Comparison of ENCODE assay signal across 11 mouse cellular contexts in the genomic region with DNA sequence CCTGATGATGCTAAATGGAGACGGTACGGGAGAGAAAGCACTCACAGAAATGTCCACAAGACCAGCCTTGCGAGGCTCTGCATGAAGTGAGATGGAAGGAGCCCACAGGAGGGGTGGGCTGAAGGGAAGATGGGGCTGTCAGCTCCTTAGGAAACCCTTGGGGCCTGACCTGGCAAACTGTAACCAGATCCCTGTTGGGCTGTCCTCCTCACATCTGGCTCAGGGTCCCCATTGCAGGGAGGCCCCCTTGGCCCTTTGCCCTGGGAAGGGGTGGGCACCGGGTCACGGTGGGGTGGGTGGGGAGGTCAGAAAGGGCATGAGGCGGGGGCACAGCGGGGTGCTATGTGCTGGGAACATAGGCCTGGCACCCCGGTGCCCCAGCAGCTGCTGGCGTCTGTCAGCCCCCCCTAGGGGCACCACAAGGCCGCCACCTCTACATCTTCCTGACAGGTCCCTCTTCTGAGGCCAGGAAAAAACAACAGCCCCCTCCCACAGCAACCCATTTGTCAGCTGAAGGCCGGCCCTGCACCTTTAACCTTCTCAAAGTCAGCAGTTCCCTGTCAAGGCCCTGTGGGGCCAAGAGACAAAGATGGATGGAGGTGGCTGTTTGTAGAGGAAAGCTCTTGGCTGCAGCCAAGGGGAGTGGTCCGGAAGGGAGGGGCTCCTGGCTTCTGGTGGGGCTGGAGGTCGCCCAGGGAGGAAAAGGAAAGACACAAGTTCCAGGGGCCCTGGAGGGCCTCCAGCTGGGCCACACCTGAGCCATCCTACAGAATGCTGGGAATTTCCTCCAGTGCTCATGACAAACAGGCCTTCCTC. TPM values are rescaled to one million over a fixed set of nuclear protein-coding genes. Genes with fewer than 3 reads are reported as not detected.
A peak's percentile ranks its signal among the peaks of the same experiment; 100 is the strongest.
DNase-seq lines count a peak whose midpoint lies in the region; ATAC-seq lines count a peak whose summit lies in the region.
"Had no signal": no experiment of that assay in that cellular context is flagged by ENCODE, and none has a peak within 500 bp of the region (broad histone marks: within the 10 kb centered on the region; RNA-seq: fewer than 3 reads in every experiment).

No protein-coding gene starts in this region.

- no peak overlapping the region for H3K27ac ChIP-seq in neural tube, embryonic 15.5 days (replicated peaks)
- peak overlapping the region; percentile 22; the same call in 1 of the 2 replicates for H3K27ac ChIP-seq in limb, embryonic 15.5 days

- no peak overlapping the region for H3K4me2 ChIP-seq in neural tube, embryonic 15.5 days
- no peak overlapping the region for H3K4me2 ChIP-seq in limb, embryonic 15.5 days

- H3K4me1 ChIP-seq in neural tube, embryonic 15.5 days: peaks cover 18% of the 10 kb centered on the region
- peaks cover 41% of the 10 kb centered on the region for H3K4me1 ChIP-seq in limb, embryonic 15.5 days

- H3K4me3 ChIP-seq in neural tube, embryonic 15.5 days (replicated peaks): no peak overlapping the region
- H3K4me3 ChIP-seq in limb, embryonic 15.5 days: no peak overlapping the region

- no peak for ATAC-seq in neural tube, embryonic 15.5 days (ENCODE audit: low FRiP score)
- ATAC-seq in limb, embryonic 15.5 days (ENCODE audit: insufficient number of reproducible peaks, low FRiP score, low TSS enrichment, low read depth): no peak
- no peak for ATAC-seq in erythroid progenitor cell, adult 5-6 weeks (replicated peaks; ENCODE audit: low FRiP score, poor library complexity, severe bottlenecking)

- H3K36me3 ChIP-seq in neural tube, embryonic 15.5 days: no peaks in the 10 kb centered on the region
- no peaks in the 10 kb centered on the region for H3K36me3 ChIP-seq in limb, embryonic 15.5 days

- no peaks in the 10 kb centered on the region for H3K9me3 ChIP-seq in neural tube, embryonic 15.5 days (replicated peaks)
- no peaks in the 10 kb centered on the region for H3K9me3 ChIP-seq in limb, embryonic 15.5 days

- no peak overlapping the region for H3K9ac ChIP-seq in neural tube, embryonic 15.5 days (replicated peaks)
- no peak overlapping the region for H3K9ac ChIP-seq in limb, embryonic 15.5 days

- peaks cover 10% of the 10 kb centered on the region for H3K27me3 ChIP-seq in neural tube, embryonic 15.5 days (replicated peaks)
- peaks cover 16% of the 10 kb centered on the region; the same call in 1 of the 2 replicates for H3K27me3 ChIP-seq in limb, embryonic 15.5 days

- intact Hi-C loops in heart, postnatal 10 days (cut with DNase I): no loop called here
- intact Hi-C loops in left cerebral cortex, postnatal 4 days (cut with DNase I): no loop called here

- DNase-seq in neural tube, embryonic 10.5 days (ENCODE audit: extremely low spot score, low spot score): peak; percentile 79
- peak; percentile 43 to 52 for DNase-seq in heart, postnatal 10 days
- no peak for DNase-seq in ovary, postnatal 10 days (ENCODE audit: low spot score)
- no peak for DNase-seq in frontal cortex, adult 2 months (ENCODE audit: extremely low spot score in 1 of 2, low spot score in 1 of 2)
- no peak for DNase-seq in left cerebral cortex, postnatal 4 days
- DNase-seq: cerebellum, postnatal 10 days had no signal

- WGBS in neural tube, embryonic 15.5 days: 20% methylated on average over 12 of the region's 13 CpGs
- WGBS in limb, embryonic 15.5 days: 34% methylated on average over 12 of the region's 13 CpGs

RNA-seq across cellular contexts. Expression of a gene that starts 2.6 kb away (rescaled TPM):
- polyA plus RNA-seq in neural tube, embryonic 15.5 days (2015; fragmentation: Nextera tagmentation; extraction: Ambion mirVana): 1.3 and 2.0 TPM in 2 replicates
- total RNA-seq in heart, postnatal 10 days (2021): 10 to 100 TPM; 23.7 to 27.5 TPM
- polyA plus RNA-seq in limb, embryonic 15.5 days (2015; fragmentation: Nextera tagmentation; extraction: Ambion mirVana): 15.8 and 18.6 TPM in 2 replicates
- not detected in 2 replicates for total RNA-seq in erythroid progenitor cell, adult 5-6 weeks (2015; ENCODE audit: low replicate concordance)
- not detected in 2 replicates for total RNA-seq in erythroid progenitor cell, adult 5-6 weeks (2017; ENCODE audit: low replicate concordance)
- 0.71 and 0.84 TPM in 2 replicates for polyA plus RNA-seq in frontal cortex, adult 2 months (2012; rRNA removed)
- 1 to 10 TPM; 1.2 to 1.5 TPM for total RNA-seq in left cerebral cortex, postnatal 4 days (2021)
- total RNA-seq: liver, adult 2 months; MEL had no signal
- polyA plus RNA-seq: liver, adult 2 months had no signal

Comparison
In these comparisons a context has a peak if more than half of its experiments do, and no peak if none do; other contexts are left out.
1. DNase-seq: peak in neural tube, embryonic 10.5 days (single experiment) and heart, postnatal 10 days (2 of 2); none in ovary, postnatal 10 days (single experiment), frontal cortex, adult 2 months (0 of 2) and left cerebral cortex, postnatal 4 days (single experiment).
2. RNA of a gene that starts 2.6 kb away (total RNA-seq): 23.7 to 27.5 TPM in heart, postnatal 10 days; 1.2 to 1.5 TPM in left cerebral cortex, postnatal 4 days and not detected in erythroid progenitor cell, adult 5-6 weeks; every median in the first group is over 4 times any median in the second.